Mouse (Mus musculus) adrenal gland, adult 8-10 months (tissue): ENCODE results near the gene Actr10. TPM values are rescaled to one million over a fixed set of nuclear protein-coding genes. Genes with fewer than 3 reads are reported as not detected.

Experiments used
- total RNA-seq, 4 experiments: library from RNA; stranded (reverse); gene quantifications; 2 replicates each; pipeline ENCODE4 v1.2.4; 2022

The Actr10 gene
- total RNA-seq, 4 experiments from 2014 or later: 177 to 222 (median 203) TPM

Other genes starting within 250 kb of the Actr10 start
- 100 to 1,000 TPM in 2 of 4 experiments, 10 to 100 TPM in 2; 55.0 to 240 (median 120) TPM for gene Frmd6, start 112.3 kb upstream of the Actr10 start, total RNA-seq
- gene Psma3, start 36.8 kb downstream of the Actr10 start, total RNA-seq: 100 to 1,000 TPM; 310 to 386 (median 323) TPM
- 10 to 100 TPM; 20.6 to 32.2 (median 23.4) TPM for gene Arid4a, start 78.1 kb downstream of the Actr10 start, total RNA-seq
- 10 to 100 TPM in 2 of 4 experiments, 1 to 10 TPM in 2; 9.0 to 14.9 (median 11.7) TPM for gene Tomm20l, start 173.6 kb downstream of the Actr10 start, total RNA-seq
- gene Timm9, start 198.8 kb downstream of the Actr10 start, total RNA-seq: 10 to 100 TPM; 49.0 to 68.2 (median 57.4) TPM
- gene 2700049A03Rik, start 199.0 kb downstream of the Actr10 start, total RNA-seq: 10 to 100 TPM; 11.9 to 18.6 (median 13.6) TPM